Mouse (Mus musculus) forebrain, embryonic 16.5 days (tissue): ENCODE data around the gene Sri. TPM values are rescaled to one million over a fixed set of nuclear protein-coding genes. Genes with fewer than 3 reads are reported as not detected.
"Not testable (repeated sequence)": the region's sequence is repeated elsewhere in the genome, so short reads cannot be mapped to it uniquely, and the experiment has no call there.

Source experiments
- ATAC-seq: fragments of 200-750 bp; cut with Nextera tagmentation; 2 replicates; pipeline ENCODE4 v1.8.0; 2017; ENCODE audit warnings: mild to moderate bottlenecking, moderate library complexity
- H3K27ac ChIP-seq: fragments of 300-500 bp; sonication (generic); 2 replicates; pipeline ENCODE4 v1.5.1; 2014; ENCODE audit warnings: low read length, control low read depth
- H3K27me3 ChIP-seq: fragments of 300-500 bp; sonication (generic); replicated peaks from 2 replicates; pipeline ENCODE4 v1.6.1; 2014; ENCODE audit warnings: low read length; ENCODE audit not compliant: control insufficient read depth, insufficient read depth
- H3K36me3 ChIP-seq: fragments of 300-500 bp; sonication (generic); 2 replicates; pipeline ENCODE4 v1.6.1; 2014; ENCODE audit not compliant: control insufficient read depth, insufficient read depth
- H3K4me1 ChIP-seq: fragments of 300-500 bp; sonication (generic); replicated peaks from 2 replicates; pipeline ENCODE4 v1.6.1; 2014; ENCODE audit warnings: low read length; ENCODE audit not compliant: control insufficient read depth, insufficient read depth
- H3K4me2 ChIP-seq: fragments of 300-500 bp; sonication (generic); 2 replicates; pipeline ENCODE4 v1.6.1; 2014; ENCODE audit warnings: mild to moderate bottlenecking, low read length, control low read depth
- H3K4me3 ChIP-seq: fragments of 300-500 bp; sonication (generic); replicated peaks from 2 replicates; pipeline ENCODE4 v1.5.1; 2014; ENCODE audit warnings: mild to moderate bottlenecking, low read length, control low read depth
- H3K9ac ChIP-seq: fragments of 300-500 bp; sonication (generic); replicated peaks from 2 replicates; pipeline ENCODE4 v1.6.1; 2014; ENCODE audit warnings: low read depth, low read length, control low read depth
- H3K9me3 ChIP-seq: fragments of 300-500 bp; sonication (generic); 2 replicates; pipeline ENCODE4 v1.6.1; 2016; ENCODE audit warnings: low read length; ENCODE audit not compliant: control insufficient read depth
- WGBS: fragments of 180-500 bp; shearing (Covaris S2); extraction: QIAGEN DNeasy Blood & Tissue Kit; methylation state at CpG from one replicate; pipeline ENCODE4 v1.1.7; 2014; 5-methylcytosine and 5-hydroxymethylcytosine counted together
- polyA plus RNA-seq: library from polyadenylated mRNA; unstranded; fragments of >200 nt; fragmentation: Nextera tagmentation; extraction: Ambion mirVana; gene quantifications from 2 replicates; pipeline ENCODE4 v1.2.1, GENCODE M21; 2015

The Sri gene
- polyA plus RNA-seq = 143 and 149 TPM in 2 replicates

- H3K4me1 ChIP-seq = no peaks in the 10 kb centered on the region
- H3K27me3 ChIP-seq = no peaks in the 10 kb centered on the region
- H3K9me3 ChIP-seq = no peaks in the 10 kb centered on the region
- WGBS = 83% methylated on average over 6 of the region's 6 CpGs
- no peak for ATAC-seq
- no peak within 1 kb of the TSS for H3K27ac ChIP-seq
- H3K4me2 ChIP-seq = no peak within 1 kb of the TSS
- no peak within 1 kb of the TSS for H3K9ac ChIP-seq
- H3K36me3 ChIP-seq = no peaks in the 10 kb centered on the region
- no peak within 1 kb of the TSS for H3K4me3 ChIP-seq
These were observed at the start of gene Sri for GRCm38 (mm10) chr5:8045855-8046254. Gene Sri (plus strand): TSS chr5:8046078.

- Histone ChIP-seq H3K9ac (no peak overlapping the region), H3K4me1 (no peaks in the 10 kb centered on the region), H3K4me3 (no peak overlapping the region), H3K36me3 (no peaks in the 10 kb centered on the region), H3K9me3 (no peaks in the 10 kb centered on the region), H3K4me2 (no peak overlapping the region), H3K27ac (no peak overlapping the region), H3K27me3 (no peaks in the 10 kb centered on the region)
- WGBS = 53% methylated on average over 8 of the region's 8 CpGs
- ATAC-seq = peak; percentile 77
These were observed 49.4 kb upstream of the Sri start for GRCm38 (mm10) chr5:7996401-7997044.

- H3K27me3 ChIP-seq = no peaks in the 10 kb centered on the region
These were observed 48.8 kb upstream of the Sri start for GRCm38 (mm10) chr5:7997086-7997485.

DNA sequence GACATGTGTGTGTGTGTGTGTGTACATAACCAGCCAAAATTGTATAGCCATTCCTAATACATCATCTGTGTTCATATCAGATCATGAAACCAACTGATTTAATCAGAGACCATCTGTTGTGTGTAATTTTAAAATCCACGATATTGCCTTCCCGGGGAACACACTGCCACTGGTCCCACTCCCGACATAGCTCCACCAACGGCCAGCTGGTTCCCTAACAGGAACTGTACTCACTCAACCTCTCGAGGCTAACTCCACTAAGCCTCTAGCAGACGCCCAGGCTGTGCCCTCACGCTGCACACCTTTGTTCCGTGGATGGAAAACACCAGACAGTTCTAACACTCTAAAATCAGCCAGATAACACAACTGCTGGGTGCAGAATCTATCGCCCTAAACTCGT, 45.4 kb upstream of the Sri start:
- no peak overlapping the region for H3K27ac ChIP-seq
- no peaks in the 10 kb centered on the region for H3K27me3 ChIP-seq
- no peaks in the 10 kb centered on the region for H3K9me3 ChIP-seq
- peak; percentile 41 for ATAC-seq
- no peak overlapping the region for H3K4me3 ChIP-seq
- no peak overlapping the region for H3K9ac ChIP-seq
- H3K36me3 ChIP-seq = no peaks in the 10 kb centered on the region
- WGBS = 71% methylated on average over 10 of the region's 10 CpGs
- H3K4me1 ChIP-seq = no peaks in the 10 kb centered on the region
- H3K4me2 ChIP-seq = no peak overlapping the region

More at GRCm38 (mm10) chr5:7997086-7997485, 48.8 kb upstream of the Sri start:
- Histone ChIP-seq H3K9ac (no peak overlapping the region), H3K27ac (no peak overlapping the region), H3K4me3 (no peak overlapping the region), H3K36me3 (no peaks in the 10 kb centered on the region), H3K9me3 (no peaks in the 10 kb centered on the region), H3K4me2 (no peak overlapping the region), H3K4me1 (no peaks in the 10 kb centered on the region)
- WGBS = 92% methylated on average over 2 of the region's 2 CpGs
- no peak for ATAC-seq

DNA sequence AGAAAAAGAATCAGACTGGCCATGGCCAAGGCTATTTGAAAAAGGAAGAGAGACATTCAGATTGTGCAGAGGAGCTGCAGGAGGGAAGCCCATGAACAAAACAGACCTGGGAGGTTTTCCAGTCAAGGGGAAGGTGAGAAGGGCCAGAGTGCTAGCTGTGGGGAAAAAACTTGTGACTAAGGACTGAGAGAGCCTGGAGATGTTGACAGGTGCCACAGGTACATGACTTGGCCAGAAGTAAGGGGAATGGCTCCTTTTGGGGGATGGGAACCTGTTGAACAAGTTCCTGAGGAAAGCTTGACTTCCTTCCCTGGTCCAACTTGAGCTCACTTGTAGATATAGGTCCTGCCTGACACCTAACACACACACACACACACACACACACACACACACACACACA, 43.1 kb upstream of the Sri start:
- H3K27me3 ChIP-seq = no peaks in the 10 kb centered on the region
- ATAC-seq = no peak
- no peak overlapping the region for H3K4me2 ChIP-seq
- no peak overlapping the region for H3K9ac ChIP-seq
- no peaks in the 10 kb centered on the region for H3K36me3 ChIP-seq
- no peaks in the 10 kb centered on the region for H3K9me3 ChIP-seq
- H3K4me3 ChIP-seq = no peak overlapping the region
- H3K27ac ChIP-seq = no peak overlapping the region
- H3K4me1 ChIP-seq = no peaks in the 10 kb centered on the region

GRCm38 (mm10) chr5:8013276-8013675, 32.6 kb upstream of the Sri start:
- no peak overlapping the region for H3K9ac ChIP-seq
- ATAC-seq = no peak
- no peak overlapping the region for H3K4me3 ChIP-seq
- H3K27ac ChIP-seq = no peak overlapping the region
- no peaks in the 10 kb centered on the region for H3K4me1 ChIP-seq
- no peaks in the 10 kb centered on the region for H3K36me3 ChIP-seq
- H3K27me3 ChIP-seq = no peaks in the 10 kb centered on the region
- H3K9me3 ChIP-seq = no peaks in the 10 kb centered on the region
- 73% methylated on average over 3 of the region's 3 CpGs for WGBS
- H3K4me2 ChIP-seq = no peak overlapping the region

GRCm38 (mm10) chr5:8034596-8034995, 11.3 kb upstream of the Sri start:
- WGBS = 91% methylated on average over 6 of the region's 6 CpGs

DNA sequence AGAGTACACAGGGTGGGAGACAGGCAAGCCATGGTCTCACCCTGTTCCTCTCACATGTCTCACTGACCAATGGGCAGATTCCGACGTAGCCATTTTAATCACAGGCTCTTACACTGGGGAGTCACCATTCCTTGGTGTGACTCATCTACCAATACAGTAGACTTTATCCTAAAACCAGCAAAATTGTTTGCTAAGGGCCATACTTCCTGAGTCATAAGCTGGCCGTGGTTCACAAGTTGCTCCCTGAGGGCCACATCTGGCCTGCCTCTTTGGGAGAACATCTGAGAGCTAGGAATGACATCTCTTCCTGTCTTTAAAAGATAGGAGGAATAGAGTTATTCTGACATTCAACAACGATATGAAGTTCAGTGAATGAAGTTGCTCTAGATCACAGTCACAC, 7.9 kb downstream of the Sri start:
- H3K4me2 ChIP-seq = no peak overlapping the region
- H3K36me3 ChIP-seq = no peaks in the 10 kb centered on the region
- H3K9ac ChIP-seq = no peak overlapping the region
- H3K4me3 ChIP-seq = no peak overlapping the region
- peaks cover 14% of the 10 kb centered on the region for H3K4me1 ChIP-seq
- H3K27me3 ChIP-seq = no peaks in the 10 kb centered on the region
- no peaks in the 10 kb centered on the region for H3K9me3 ChIP-seq
- WGBS = 95% methylated on average over 4 of the region's 4 CpGs
- ATAC-seq = no peak
- no peak overlapping the region for H3K27ac ChIP-seq

More at GRCm38 (mm10) chr5:8034596-8034995, 11.3 kb upstream of the Sri start:
- H3K4me2 ChIP-seq, H3K4me3 ChIP-seq, H3K9me3 ChIP-seq, H3K27ac ChIP-seq, H3K4me1 ChIP-seq, H3K9ac ChIP-seq, ATAC-seq, H3K27me3 ChIP-seq, H3K36me3 ChIP-seq: not testable (repeated sequence)

GRCm38 (mm10) chr5:8055721-8056129, 9.8 kb downstream of the Sri start:
- 23% methylated on average over 8 of the region's 8 CpGs for WGBS
- Histone ChIP-seq H3K27me3 (no peaks in the 10 kb centered on the region), H3K27ac (no peak overlapping the region), H3K36me3 (peaks cover 5% of the 10 kb centered on the region; the same call in 1 of the 2 replicates), H3K9ac (no peak overlapping the region; the same call in 1 of the 2 replicates), H3K4me3 (peak overlapping the region; percentile 75), H3K4me2 (peak overlapping the region; percentile 60), H3K9me3 (no peaks in the 10 kb centered on the region), H3K4me1 (peaks cover 14% of the 10 kb centered on the region)
- ATAC-seq = peak; percentile 15
